Mouse (Mus musculus) embryonic facial prominence, embryonic 15.5 days (tissue): ENCODE measurements around the gene Mycn. TPM values are rescaled to one million over a fixed set of nuclear protein-coding genes. Genes with fewer than 3 reads are reported as not detected.

ENCODE experiments used
- ATAC-seq: fragments of 200-750 bp; cut with Nextera tagmentation; 2 replicates; pipeline ENCODE4 v1.8.0; 2017; ENCODE audit warnings: low read depth, moderate TSS enrichment; ENCODE audit not compliant: insufficient number of reproducible peaks, low FRiP score, low TSS enrichment
- H3K27ac ChIP-seq: fragments of 300-500 bp; sonication (generic); replicated peaks from 2 replicates; pipeline ENCODE4 v1.5.1; 2015; ENCODE audit warnings: mild to moderate bottlenecking, inconsistent platforms
- H3K27me3 ChIP-seq: fragments of 300-500 bp; sonication (generic); 2 replicates; pipeline ENCODE4 v1.6.1; 2015; ENCODE audit warnings: inconsistent platforms
- H3K36me3 ChIP-seq: fragments of 300-500 bp; sonication (generic); 2 replicates; pipeline ENCODE4 v1.6.1; 2015; ENCODE audit warnings: mild to moderate bottlenecking, inconsistent platforms
- H3K4me1 ChIP-seq: fragments of 300-500 bp; sonication (generic); 2 replicates; pipeline ENCODE4 v1.6.1; 2015; ENCODE audit warnings: inconsistent platforms
- H3K4me2 ChIP-seq: fragments of 300-500 bp; sonication (generic); replicated peaks from 2 replicates; pipeline ENCODE4 v1.6.1; 2015; ENCODE audit warnings: mild to moderate bottlenecking, inconsistent platforms
- H3K4me3 ChIP-seq: fragments of 300-500 bp; sonication (generic); replicated peaks from 2 replicates; pipeline ENCODE4 v1.5.1; 2015; ENCODE audit warnings: mild to moderate bottlenecking, inconsistent platforms
- H3K9ac ChIP-seq: fragments of 300-500 bp; sonication (generic); 2 replicates; pipeline ENCODE4 v1.6.1; 2015; ENCODE audit warnings: inconsistent platforms
- H3K9me3 ChIP-seq: fragments of 300-500 bp; sonication (generic); replicated peaks from 2 replicates; pipeline ENCODE4 v1.6.1; 2016; ENCODE audit warnings: inconsistent platforms
- WGBS: fragments of 180-500 bp; shearing (Covaris S2); methylation state at CpG from one replicate; pipeline ENCODE4 v1.1.7; 2015; 5-methylcytosine and 5-hydroxymethylcytosine counted together
- polyA plus RNA-seq: library from polyadenylated mRNA; unstranded; fragments of >200 nt; fragmentation: Nextera tagmentation; extraction: Ambion mirVana; gene quantifications from 2 replicates; pipeline ENCODE4 v1.2.1, GENCODE M21; 2015

Gene Mycn
- polyA plus RNA-seq, 1 experiment from 2014 or later: 26.8 TPM

DNA sequence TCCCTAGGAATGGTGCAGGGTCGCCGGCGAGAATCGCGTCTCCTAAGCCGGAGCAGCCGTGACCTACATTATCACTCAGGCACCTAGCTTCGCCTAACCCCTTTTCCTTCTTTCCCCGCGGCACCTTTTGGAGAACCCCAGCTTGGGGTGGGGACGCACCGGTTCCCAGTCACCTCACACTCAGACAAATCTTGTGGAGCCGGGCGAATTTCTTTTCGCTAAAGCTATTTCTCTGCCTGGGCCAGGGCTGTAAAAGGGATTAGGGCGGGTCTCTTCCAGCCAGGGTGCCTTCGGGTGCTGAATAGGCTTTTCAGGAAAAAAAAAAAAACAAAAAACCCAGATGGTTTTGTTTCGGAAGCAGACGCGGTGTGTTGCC, 597 bp downstream of the Mycn start:
- H3K4me1 ChIP-seq: peaks cover 40% of the 10 kb centered on the region
- peak overlapping the region; percentile 83 for H3K27ac ChIP-seq
- ATAC-seq: no peak
- peak overlapping the region; percentile 89 for H3K4me2 ChIP-seq
- H3K27me3 ChIP-seq: peaks cover 3% of the 10 kb centered on the region; the same call in 1 of the 2 replicates
- under 1% methylated on average over 20 of the region's 20 CpGs for WGBS
- H3K9me3 ChIP-seq: no peaks in the 10 kb centered on the region
- H3K4me3 ChIP-seq: peak overlapping the region; percentile 71
- H3K9ac ChIP-seq: peak overlapping the region; percentile 55
- no peaks in the 10 kb centered on the region for H3K36me3 ChIP-seq

DNA sequence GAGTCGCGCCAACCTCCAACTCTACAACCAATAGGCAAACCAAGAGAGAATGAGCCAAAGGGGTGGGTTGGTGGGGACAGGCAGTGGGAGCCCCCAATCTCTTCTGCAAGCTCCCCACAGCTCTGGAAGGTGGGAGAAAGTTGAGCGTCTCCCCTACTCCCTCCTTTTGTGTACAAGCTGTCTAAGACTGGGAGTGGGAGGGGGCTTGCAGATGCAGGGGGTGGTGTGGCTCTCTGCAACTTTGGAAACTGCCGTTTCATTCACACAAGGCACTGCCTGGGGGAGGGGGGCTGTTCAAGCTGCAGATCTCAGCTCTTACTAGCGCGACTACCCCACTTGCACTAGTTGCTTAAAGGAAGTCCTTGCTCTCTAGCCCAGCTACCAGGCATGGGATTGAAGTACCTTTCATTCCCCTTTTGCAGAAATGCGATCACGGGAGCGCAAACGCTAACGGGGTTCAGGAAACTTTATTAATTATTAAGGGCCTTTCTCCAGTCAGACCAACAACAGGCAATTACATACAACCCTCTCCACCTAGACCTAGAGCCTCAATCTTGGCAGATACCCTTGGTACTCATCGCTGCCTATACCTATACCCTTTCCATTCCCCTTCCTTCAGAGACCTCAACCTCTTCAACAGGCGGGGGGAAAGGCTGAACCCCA, 1.1 kb downstream of the Mycn start:
- peak overlapping the region; percentile 83; the same call in 1 of the 2 replicates for H3K27ac ChIP-seq
- H3K9ac ChIP-seq: peak overlapping the region; percentile 55
- no peaks in the 10 kb centered on the region for H3K9me3 ChIP-seq
- WGBS: 0% methylated on average over 13 of the region's 13 CpGs
- ATAC-seq: no peak
- H3K4me3 ChIP-seq: peak overlapping the region; percentile 71
- peaks cover 3% of the 10 kb centered on the region; the same call in 1 of the 2 replicates for H3K27me3 ChIP-seq
- H3K36me3 ChIP-seq: no peaks in the 10 kb centered on the region
- peak overlapping the region; percentile 89 for H3K4me2 ChIP-seq
- H3K4me1 ChIP-seq: peaks cover 40% of the 10 kb centered on the region

DNA sequence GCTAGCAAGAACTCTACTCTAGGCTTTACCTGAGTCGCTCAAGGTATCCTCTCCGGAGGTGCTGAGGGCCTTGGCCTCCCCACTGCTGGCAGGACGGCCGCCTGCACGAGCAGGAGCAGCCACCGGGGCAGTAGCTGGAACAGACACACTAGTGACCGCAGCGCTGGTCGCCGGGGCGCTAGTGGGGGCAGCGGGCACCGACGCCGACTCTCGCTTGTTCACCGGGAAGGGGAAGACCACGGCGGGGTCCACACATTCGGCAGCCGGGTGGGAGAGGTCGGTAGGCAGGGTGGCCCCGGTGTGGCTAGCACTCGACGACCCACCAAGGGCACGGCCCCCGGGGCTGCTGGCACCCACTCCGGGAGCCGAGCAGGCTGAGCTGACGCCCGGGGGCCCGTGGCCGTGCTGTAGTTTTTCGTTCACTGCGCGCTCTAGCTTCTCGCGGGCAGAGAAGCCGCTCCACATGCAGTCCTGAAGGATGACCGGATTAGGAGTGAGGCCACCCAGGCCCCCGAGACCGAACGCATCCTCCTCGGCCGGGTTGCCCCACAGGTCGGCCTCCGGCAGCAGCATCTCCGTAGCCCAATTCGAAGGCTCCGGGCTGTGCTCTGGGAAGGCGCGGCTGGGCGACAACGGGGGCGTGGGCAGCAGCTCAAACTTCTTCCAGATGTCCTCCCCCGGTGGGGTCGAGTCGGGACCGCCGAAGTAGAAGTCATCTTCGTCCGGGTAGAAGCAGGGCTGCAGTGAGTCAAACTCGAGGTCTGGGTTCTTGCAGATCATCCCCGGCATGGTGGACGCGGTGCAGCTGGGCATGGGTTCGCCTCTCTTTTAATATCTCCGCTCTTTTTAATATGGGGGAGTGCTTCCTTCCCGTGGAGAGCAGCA, 1.9 kb downstream of the Mycn start:
- H3K4me1 ChIP-seq: peaks cover 40% of the 10 kb centered on the region
- no peaks in the 10 kb centered on the region for H3K36me3 ChIP-seq
- peak overlapping the region; percentile 89 for H3K4me2 ChIP-seq
- peak overlapping the region; percentile 71 for H3K4me3 ChIP-seq
- peak overlapping the region; percentile 55 for H3K9ac ChIP-seq
- ATAC-seq: no peak
- no peaks in the 10 kb centered on the region for H3K9me3 ChIP-seq
- WGBS: under 1% methylated on average over 69 of the region's 69 CpGs
- H3K27ac ChIP-seq: peak overlapping the region; percentile 55; the same call in 1 of the 2 replicates
- H3K27me3 ChIP-seq: peaks cover 3% of the 10 kb centered on the region; the same call in 1 of the 2 replicates

DNA sequence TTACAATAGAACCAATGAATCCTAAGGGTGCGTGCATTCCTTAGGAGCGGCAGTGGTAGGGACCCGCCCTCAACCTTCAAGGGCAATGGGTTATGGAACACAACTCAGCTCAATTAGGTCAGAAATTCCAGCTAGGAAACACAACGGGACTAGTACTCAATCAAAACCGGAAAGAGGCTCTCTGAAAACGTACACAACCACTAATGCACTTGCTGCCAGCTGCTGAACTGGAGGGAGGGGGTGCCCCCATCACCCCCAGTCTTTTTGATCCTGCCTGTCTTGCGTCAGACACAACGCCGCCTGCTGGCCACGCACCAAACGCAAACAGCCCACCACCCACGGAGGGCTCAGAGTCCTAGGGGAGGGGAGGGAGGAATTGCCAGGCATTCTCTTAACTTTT, 2.9 kb downstream of the Mycn start:
- H3K4me1 ChIP-seq: peaks cover 40% of the 10 kb centered on the region
- H3K4me3 ChIP-seq: peak overlapping the region; percentile 71
- H3K27me3 ChIP-seq: peaks cover 2% of the 10 kb centered on the region; the same call in 1 of the 2 replicates
- H3K27ac ChIP-seq: peak overlapping the region; percentile 55
- under 1% methylated on average over 12 of the region's 12 CpGs for WGBS
- peak overlapping the region; percentile 89 for H3K4me2 ChIP-seq
- ATAC-seq: no peak
- H3K36me3 ChIP-seq: no peaks in the 10 kb centered on the region
- peak overlapping the region; percentile 23 for H3K9ac ChIP-seq
- no peaks in the 10 kb centered on the region for H3K9me3 ChIP-seq

DNA sequence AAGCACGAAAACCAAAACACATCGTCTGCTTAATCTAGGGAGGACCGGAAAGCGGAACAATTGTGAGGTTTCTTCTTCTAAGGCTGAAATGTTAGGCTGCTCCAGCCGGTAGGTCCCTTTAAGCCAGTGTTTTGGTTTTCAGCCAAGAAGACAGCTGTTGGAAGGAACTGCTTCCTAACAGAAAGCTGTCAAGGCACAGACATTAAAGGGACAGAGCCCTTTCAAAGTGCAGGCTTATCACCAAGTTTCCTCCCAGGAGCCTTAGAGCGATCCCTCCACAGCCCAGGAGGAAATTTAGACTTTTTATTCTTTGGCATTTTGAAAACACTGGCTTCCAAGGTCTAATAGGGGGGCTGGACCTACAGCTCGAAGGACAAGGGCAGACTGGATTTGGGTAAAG, 3.4 kb downstream of the Mycn start:
- Histone ChIP-seq H3K36me3 (no peaks in the 10 kb centered on the region), H3K27me3 (no peaks in the 10 kb centered on the region), H3K4me3 (peak overlapping the region; percentile 71), H3K4me1 (peaks cover 40% of the 10 kb centered on the region), H3K9ac (peak overlapping the region; percentile 23; the same call in 1 of the 2 replicates), H3K9me3 (no peaks in the 10 kb centered on the region), H3K27ac (peak overlapping the region; percentile 55), H3K4me2 (peak overlapping the region; percentile 89)
- 0 out of 2 replicates have a peak, but pooled peaks have one; percentile 6 for ATAC-seq
- WGBS: 2% methylated on average over 7 of the region's 7 CpGs

DNA sequence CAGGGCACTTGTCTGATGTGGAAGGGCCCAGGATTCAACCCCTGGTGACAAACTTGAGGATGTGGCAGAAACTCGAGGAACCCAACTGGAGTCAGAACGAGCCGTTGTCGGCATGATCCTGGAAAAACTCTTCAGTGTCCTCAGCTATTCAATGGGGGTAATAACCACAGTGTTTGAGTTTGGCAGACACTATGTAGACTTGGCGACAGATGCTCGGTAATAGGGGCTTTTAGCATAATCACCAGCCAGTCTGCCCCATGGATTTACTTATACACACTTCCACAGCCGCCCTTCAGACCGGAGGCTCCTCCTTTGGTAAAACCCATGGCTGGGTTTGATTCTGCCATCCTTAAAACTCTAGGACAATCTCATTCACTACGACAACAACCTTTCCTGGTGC, 4.0 kb downstream of the Mycn start:
- H3K9ac ChIP-seq: no peak overlapping the region
- ATAC-seq: no peak
- peak overlapping the region; percentile 55; the same call in 1 of the 2 replicates for H3K27ac ChIP-seq
- peak overlapping the region; percentile 89 for H3K4me2 ChIP-seq
- H3K27me3 ChIP-seq: no peaks in the 10 kb centered on the region
- H3K9me3 ChIP-seq: no peaks in the 10 kb centered on the region
- peaks cover 40% of the 10 kb centered on the region for H3K4me1 ChIP-seq
- no peaks in the 10 kb centered on the region for H3K36me3 ChIP-seq
- 23% methylated on average over 9 of the region's 9 CpGs for WGBS
- peak overlapping the region; percentile 71 for H3K4me3 ChIP-seq

DNA sequence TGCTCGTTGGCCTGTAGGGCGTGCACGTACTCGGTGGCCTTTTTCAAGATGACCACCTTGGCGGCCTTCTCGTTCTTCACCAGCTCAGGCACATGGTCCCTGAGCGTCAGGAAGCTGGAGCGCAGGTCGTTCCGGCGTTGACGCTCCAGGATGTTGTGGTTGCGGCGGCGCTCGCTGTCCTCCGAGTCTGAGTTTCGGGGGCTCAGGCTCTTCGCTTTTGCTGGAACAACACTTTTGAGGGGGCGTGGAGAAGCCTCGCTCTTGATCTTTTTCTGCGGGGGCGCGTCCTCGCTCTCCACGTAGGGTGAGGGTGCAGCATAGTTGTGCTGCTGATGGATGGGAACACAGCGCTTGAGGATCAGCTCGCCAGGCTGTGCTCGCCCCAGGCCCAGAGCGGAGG, 4.6 kb downstream of the Mycn start:
- Histone ChIP-seq H3K9me3 (no peaks in the 10 kb centered on the region), H3K27me3 (no peaks in the 10 kb centered on the region), H3K27ac (no peak overlapping the region), H3K4me2 (peak overlapping the region; percentile 89), H3K4me1 (peaks cover 40% of the 10 kb centered on the region), H3K4me3 (peak overlapping the region; percentile 71), H3K9ac (no peak overlapping the region), H3K36me3 (no peaks in the 10 kb centered on the region)
- WGBS: 56% methylated on average over 30 of the region's 30 CpGs
- ATAC-seq: no peak

DNA sequence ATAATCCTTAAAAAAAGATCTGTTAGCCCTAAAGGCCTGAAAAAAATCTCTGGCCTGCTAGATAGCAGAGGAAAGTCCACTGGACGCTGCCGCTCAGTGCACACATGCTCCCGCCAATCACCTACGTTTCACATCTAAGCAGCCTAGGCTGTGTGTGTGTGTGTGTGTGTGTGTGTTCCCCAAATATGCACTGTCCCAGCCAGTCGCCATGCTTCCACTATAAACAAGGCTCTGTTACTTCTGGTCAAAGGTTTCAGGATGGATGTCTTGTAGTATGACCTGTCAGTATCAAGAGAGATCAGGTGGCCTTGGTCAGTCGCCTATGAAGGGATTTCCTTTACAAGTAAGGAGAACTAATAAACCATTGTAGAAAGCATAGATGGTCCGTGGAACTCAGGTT, 9.5 kb downstream of the Mycn start:
- Histone ChIP-seq H3K36me3 (no peaks in the 10 kb centered on the region), H3K9ac (no peak overlapping the region), H3K9me3 (no peaks in the 10 kb centered on the region), H3K27me3 (no peaks in the 10 kb centered on the region), H3K4me2 (no peak overlapping the region), H3K4me3 (no peak overlapping the region), H3K27ac (no peak overlapping the region), H3K4me1 (peaks cover 4% of the 10 kb centered on the region)
- WGBS: 70% methylated on average over 7 of the region's 7 CpGs
- ATAC-seq: no peak

DNA sequence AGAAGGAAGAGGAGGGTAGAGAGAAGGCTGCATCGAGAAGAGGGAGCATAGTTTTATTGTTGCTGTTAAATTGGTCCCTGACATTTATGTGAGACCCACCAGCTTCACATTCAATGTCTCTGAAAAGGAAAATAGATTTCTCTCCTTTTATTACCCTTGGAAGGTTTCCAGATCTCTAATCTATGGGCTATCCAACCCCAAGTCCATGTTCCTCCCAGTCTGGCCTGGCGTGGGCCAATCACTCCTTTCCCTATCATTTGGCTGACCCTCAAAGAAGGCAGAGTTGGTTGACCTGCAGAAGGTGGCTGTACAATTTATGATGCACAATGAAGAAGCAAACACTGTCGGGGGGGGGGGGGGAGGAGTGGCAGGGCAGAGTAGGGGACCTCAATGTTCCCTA, 13.5 kb downstream of the Mycn start:
- no peak overlapping the region for H3K4me3 ChIP-seq
- no peak for ATAC-seq
- H3K4me1 ChIP-seq: no peaks in the 10 kb centered on the region
- no peaks in the 10 kb centered on the region for H3K36me3 ChIP-seq
- no peak overlapping the region for H3K4me2 ChIP-seq
- WGBS: 80% methylated on average over 3 of the region's 3 CpGs
- no peaks in the 10 kb centered on the region for H3K9me3 ChIP-seq
- no peak overlapping the region for H3K27ac ChIP-seq
- no peaks in the 10 kb centered on the region for H3K27me3 ChIP-seq
- H3K9ac ChIP-seq: no peak overlapping the region

DNA sequence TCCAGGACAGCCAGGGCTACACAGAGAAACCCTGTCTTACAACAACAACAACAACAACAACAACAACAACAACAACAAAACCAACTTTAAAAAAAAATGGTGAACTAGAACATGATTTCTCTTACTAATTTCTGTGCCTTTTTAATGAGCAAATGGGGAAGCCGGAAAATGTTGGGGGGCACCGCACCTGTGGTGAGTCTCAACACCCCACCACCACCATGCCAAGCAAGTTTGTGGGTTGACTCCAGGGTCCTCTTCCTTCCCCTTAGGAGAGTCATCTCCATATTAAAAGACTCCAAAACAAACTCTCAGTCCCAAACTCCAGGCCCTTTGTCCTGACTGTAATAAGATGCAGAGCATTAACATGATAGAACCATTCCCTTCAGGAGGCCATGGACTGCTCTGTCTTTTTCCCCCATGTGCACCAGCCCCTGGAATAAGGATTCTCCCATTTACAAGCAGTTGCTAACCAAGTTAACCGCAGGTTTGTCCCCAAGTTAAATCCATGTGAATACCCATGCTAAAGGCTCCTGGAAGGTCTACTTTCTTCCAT, 14.7 kb downstream of the Mycn start:
- WGBS: 76% methylated on average over 3 of the region's 3 CpGs
- Histone ChIP-seq H3K36me3 (no peaks in the 10 kb centered on the region), H3K27me3 (no peaks in the 10 kb centered on the region), H3K9me3 (no peaks in the 10 kb centered on the region), H3K4me1 (no peaks in the 10 kb centered on the region), H3K9ac (no peak overlapping the region), H3K27ac (no peak overlapping the region), H3K4me2 (no peak overlapping the region), H3K4me3 (no peak overlapping the region)
- ATAC-seq: no peak

DNA sequence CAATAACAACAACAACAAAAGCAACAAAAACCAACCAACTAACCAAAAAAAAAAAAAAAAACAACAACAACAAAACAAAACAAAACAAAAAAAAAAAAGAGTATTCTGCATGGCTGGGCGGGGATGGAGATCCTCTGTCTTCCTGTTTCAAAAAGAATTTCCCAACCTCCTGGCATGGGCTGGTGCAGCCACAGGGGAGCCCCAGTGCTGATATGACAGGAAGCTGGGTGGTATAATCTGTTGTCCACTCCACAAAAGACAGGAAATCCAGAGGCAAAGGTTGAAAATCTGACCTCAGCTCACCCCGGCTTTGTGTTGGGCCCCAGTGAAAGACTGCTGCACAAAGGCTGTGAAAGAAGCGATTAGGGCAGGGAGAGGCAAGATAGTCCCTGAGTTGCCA, 17.3 kb downstream of the Mycn start:
- H3K9ac ChIP-seq: no peak overlapping the region
- 77% methylated on average over 3 of the region's 3 CpGs for WGBS
- H3K27me3 ChIP-seq: no peaks in the 10 kb centered on the region
- no peaks in the 10 kb centered on the region for H3K4me1 ChIP-seq
- no peak for ATAC-seq
- H3K9me3 ChIP-seq: no peaks in the 10 kb centered on the region
- H3K36me3 ChIP-seq: no peaks in the 10 kb centered on the region
- no peak overlapping the region for H3K4me2 ChIP-seq
- no peak overlapping the region for H3K27ac ChIP-seq
- no peak overlapping the region for H3K4me3 ChIP-seq
